Mouse (Mus musculus) ES-E14 (cell line): ENCODE measurements around the gene Cops9.

Experiments
- CHD2 ChIP-seq: IDR thresholded peaks from 2 replicates; pipeline ENCODE4 v1.6.1; 2014; ENCODE audit warnings: mild to moderate bottlenecking, low read depth, low read length, inconsistent platforms
- MAFK ChIP-seq: IDR thresholded peaks from 2 replicates; pipeline ENCODE4 v1.6.1; 2014; ENCODE audit warnings: mild to moderate bottlenecking, low read depth, low read length, inconsistent platforms; ENCODE audit not compliant: insufficient read depth
- ZNF384 ChIP-seq: IDR thresholded peaks from 2 replicates; pipeline ENCODE4 v1.6.1; 2012; ENCODE audit warnings: low read depth, low read length, inconsistent platforms

- TF ChIP-seq ZNF384 = no peak
- no peak for TF ChIP-seq MAFK
- no peak for TF ChIP-seq CHD2
Measured at GRCm38 (mm10) chr1:92647026-92647425, 5.2 kb upstream of the Cops9 start.
